In the genomic region with DNA sequence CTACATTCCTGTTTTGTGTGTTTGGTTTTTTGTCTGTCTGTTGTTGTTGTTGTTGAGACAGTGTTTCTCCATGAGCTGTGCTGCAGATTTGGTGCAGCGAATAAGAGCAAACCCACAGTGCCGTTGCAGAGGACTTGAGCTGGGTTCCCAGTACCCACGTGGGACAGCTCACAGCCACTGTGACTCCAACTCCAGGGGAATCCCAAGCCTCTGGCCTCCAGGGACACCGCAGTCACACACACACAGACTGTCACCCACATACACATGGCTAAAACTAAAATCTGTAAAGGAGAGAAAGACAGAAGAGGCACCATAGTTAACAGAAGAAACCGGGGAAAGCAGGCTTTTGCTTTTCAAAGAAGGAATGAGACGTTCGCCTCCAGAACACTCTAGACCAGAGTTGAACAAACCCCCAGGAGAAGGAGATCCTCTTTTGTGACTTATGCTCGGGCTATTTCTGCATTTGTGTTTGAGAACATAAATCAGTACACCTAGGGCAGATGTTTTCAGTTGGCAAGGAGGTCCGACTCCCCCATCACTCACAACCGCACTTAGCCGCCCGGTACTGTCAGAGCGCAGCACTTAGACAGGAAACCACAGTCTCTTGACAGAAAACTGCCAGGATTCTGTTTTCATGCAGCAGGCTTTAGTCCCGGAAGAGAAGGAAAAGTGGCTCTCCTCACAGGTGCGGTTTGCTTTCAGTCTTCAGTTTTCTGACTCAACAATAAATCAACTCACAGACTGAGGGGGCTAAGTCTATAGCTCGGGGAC, we compare ENCODE assay signal across 17 mouse cellular contexts. TPM values are rescaled to one million over a fixed set of nuclear protein-coding genes. Genes with fewer than 3 reads are reported as not detected.
DNase-seq lines count a peak whose midpoint lies in the region; ATAC-seq lines count a peak whose summit lies in the region.
"Had no signal": no experiment of that assay in that cellular context is flagged by ENCODE, and none has a peak within 500 bp of the region (broad histone marks: within the 10 kb centered on the region; RNA-seq: fewer than 3 reads in every experiment).

No protein-coding gene starts in this region.

- no peak overlapping the region for H3K4me2 ChIP-seq in heart, embryonic 16.5 days (ENCODE audit: low read depth, low read length)
- no peak overlapping the region for H3K4me2 ChIP-seq in heart, embryonic 11.5 days
- H3K4me2 ChIP-seq: heart, embryonic 12.5 days; hindbrain, embryonic 15.5 days; neural tube, embryonic 12.5 days had no signal

- H3K27ac ChIP-seq in heart, embryonic 16.5 days (ENCODE audit: low read length), result no peak overlapping the region
- H3K27ac ChIP-seq in heart, embryonic 11.5 days (ENCODE audit: low read depth, low read length), result no peak overlapping the region
- H3K27ac ChIP-seq: hindbrain, embryonic 15.5 days; liver, embryonic 14.5 days; midbrain, embryonic 10.5 days; neural tube, embryonic 12.5 days had no signal

- DNase-seq in thymus, postnatal 14 days, result peak; percentile 75
- no peak for DNase-seq in cerebellum, adult 18-20 months
- no peak for DNase-seq in lung, postnatal 10 days
- no peak for DNase-seq in neural tube, embryonic 10.5 days (ENCODE audit: extremely low spot score, low spot score)
- DNase-seq: adrenal gland, postnatal 14 days; embryo, embryonic 11 days; kidney, postnatal 25 days had no signal

- no peaks in the 10 kb centered on the region for H3K36me3 ChIP-seq in heart, embryonic 16.5 days (ENCODE audit: control insufficient read depth, insufficient read depth)
- no peaks in the 10 kb centered on the region for H3K36me3 ChIP-seq in heart, embryonic 11.5 days (ENCODE audit: control insufficient read depth, insufficient read depth, low read length)
- H3K36me3 ChIP-seq in megakaryocyte, embryonic 14.5 days (replicated peaks; ENCODE audit: low read length), result no peaks in the 10 kb centered on the region
- H3K36me3 ChIP-seq: heart, embryonic 12.5 days; hindbrain, embryonic 15.5 days; midbrain, embryonic 10.5 days; neural tube, embryonic 12.5 days had no signal

- H3K4me1 ChIP-seq in heart, embryonic 16.5 days (ENCODE audit: control insufficient read depth, insufficient read depth, low read length), result no peaks in the 10 kb centered on the region
- no peaks in the 10 kb centered on the region for H3K4me1 ChIP-seq in heart, embryonic 11.5 days (ENCODE audit: control insufficient read depth, insufficient read depth, low read length)
- H3K4me1 ChIP-seq in megakaryocyte, embryonic 14.5 days, result peaks cover 33% of the 10 kb centered on the region
- H3K4me1 ChIP-seq: heart, embryonic 12.5 days; hindbrain, embryonic 15.5 days; midbrain, embryonic 10.5 days; neural tube, embryonic 12.5 days had no signal

- ATAC-seq in heart, embryonic 16.5 days (replicated peaks; ENCODE audit: extremely low read depth, insufficient read depth, low FRiP score), result peak; percentile 43
- no peak for ATAC-seq in heart, embryonic 11.5 days (replicated peaks; ENCODE audit: insufficient number of reproducible peaks, low FRiP score, low TSS enrichment)
- ATAC-seq in activated CD4-positive, CD25-positive, alpha-beta regulatory T cell, adult 4 months, result peak; percentile 63
- ATAC-seq: Patski had no signal

- 54% methylated on average over 16 of the region's 16 CpGs for WGBS in heart, embryonic 16.5 days
- WGBS in heart, embryonic 11.5 days (ENCODE audit: insufficient replicate concordance), result 64% methylated on average over 16 of the region's 16 CpGs

- H3K27me3 ChIP-seq in heart, embryonic 16.5 days (ENCODE audit: control insufficient read depth, insufficient read depth, low read length), result no peaks in the 10 kb centered on the region
- H3K27me3 ChIP-seq in heart, embryonic 11.5 days (ENCODE audit: control insufficient read depth, insufficient read depth, low read length), result no peaks in the 10 kb centered on the region
- H3K27me3 ChIP-seq in megakaryocyte, embryonic 14.5 days (replicated peaks), result peaks cover 25% of the 10 kb centered on the region
- H3K27me3 ChIP-seq: heart, embryonic 12.5 days; hindbrain, embryonic 15.5 days; neural tube, embryonic 12.5 days had no signal

- no peaks in the 10 kb centered on the region for H3K9me3 ChIP-seq in heart, embryonic 16.5 days (replicated peaks; ENCODE audit: control insufficient read depth, low read length)
- no peaks in the 10 kb centered on the region for H3K9me3 ChIP-seq in heart, embryonic 11.5 days (replicated peaks; ENCODE audit: control insufficient read depth, low read length)
- H3K9me3 ChIP-seq in megakaryocyte, embryonic 14.5 days, result no peaks in the 10 kb centered on the region
- H3K9me3 ChIP-seq: heart, embryonic 12.5 days; hindbrain, embryonic 15.5 days; midbrain, embryonic 10.5 days; neural tube, embryonic 12.5 days had no signal

- H3K4me3 ChIP-seq in heart, embryonic 16.5 days (ENCODE audit: low read length), result no peak overlapping the region
- no peak overlapping the region for H3K4me3 ChIP-seq in heart, embryonic 11.5 days (ENCODE audit: low read depth, low read length)
- H3K4me3 ChIP-seq in megakaryocyte, embryonic 14.5 days (replicated peaks), result peak overlapping the region; percentile 78
- H3K4me3 ChIP-seq: heart, embryonic 12.5 days; hindbrain, embryonic 15.5 days; midbrain, embryonic 10.5 days; neural tube, embryonic 12.5 days had no signal

- no peak overlapping the region for H3K9ac ChIP-seq in heart, embryonic 16.5 days (ENCODE audit: low read length)
- H3K9ac ChIP-seq in heart, embryonic 11.5 days (ENCODE audit: low read depth, low read length), result no peak overlapping the region
- H3K9ac ChIP-seq: heart, embryonic 12.5 days; hindbrain, embryonic 15.5 days; liver, embryonic 14.5 days; neural tube, embryonic 12.5 days had no signal

RNA-seq across cellular contexts. Expression of a gene that starts 34.1 kb away (rescaled TPM):
- 0.26 and 0.37 TPM in 2 replicates for polyA plus RNA-seq in heart, embryonic 16.5 days (2015; fragmentation: Nextera tagmentation; extraction: Ambion mirVana)
- 0.10 TPM in 2 replicates for polyA plus RNA-seq in heart, embryonic 11.5 days (2014; fragmentation: Nextera tagmentation; extraction: Ambion mirVana)
- polyA plus RNA-seq in activated CD4-positive, CD25-positive, alpha-beta regulatory T cell, adult 4 months (2017; shearing (Covaris generic)), result under 1 TPM in 1 of 2 experiments, not detected in 1; 0.13 TPM
- polyA plus RNA-seq in megakaryocyte, embryonic 14.5 days (2012; ENCODE audit: insufficient read depth, low replicate concordance), result 0.60 TPM in 1 of 2 replicates, not detected in the other

RNA-seq across cellular contexts. Expression of a gene that starts 43.9 kb away (rescaled TPM):
- not detected in 2 replicates for polyA plus RNA-seq in heart, embryonic 16.5 days (2015; fragmentation: Nextera tagmentation; extraction: Ambion mirVana)
- polyA plus RNA-seq in heart, embryonic 11.5 days (2014; fragmentation: Nextera tagmentation; extraction: Ambion mirVana), result not detected in 2 replicates
- polyA plus RNA-seq in activated CD4-positive, CD25-positive, alpha-beta regulatory T cell, adult 4 months (2017; shearing (Covaris generic)), result not detected
- not detected in 2 replicates for polyA plus RNA-seq in megakaryocyte, embryonic 14.5 days (2012; ENCODE audit: insufficient read depth, low replicate concordance)
- polyA plus RNA-seq: heart, embryonic 12.5 days; hindbrain, embryonic 15.5 days; midbrain, embryonic 10.5 days; neural tube, embryonic 12.5 days; Patski had no signal

RNA-seq across cellular contexts. Expression of a gene that starts 59.1 kb away (rescaled TPM):
- 0.47 TPM in 1 of 2 replicates, not detected in the other for polyA plus RNA-seq in heart, embryonic 16.5 days (2015; fragmentation: Nextera tagmentation; extraction: Ambion mirVana)
- not detected in 2 replicates for polyA plus RNA-seq in heart, embryonic 11.5 days (2014; fragmentation: Nextera tagmentation; extraction: Ambion mirVana)
- polyA plus RNA-seq in activated CD4-positive, CD25-positive, alpha-beta regulatory T cell, adult 4 months (2017; shearing (Covaris generic)), result not detected
- not detected in 2 replicates for polyA plus RNA-seq in megakaryocyte, embryonic 14.5 days (2012; ENCODE audit: insufficient read depth, low replicate concordance)
- polyA plus RNA-seq: heart, embryonic 12.5 days; hindbrain, embryonic 15.5 days; liver, embryonic 14.5 days; midbrain, embryonic 10.5 days; neural tube, embryonic 12.5 days had no signal
